Mouse (Mus musculus) olfactory bulb, adult 2 months (tissue): Measurements from ENCODE around the gene 3830406C13Rik. TPM values are rescaled to one million over a fixed set of nuclear protein-coding genes. Genes with fewer than 3 reads are reported as not detected.

ENCODE experiments used
- H3K27ac ChIP-seq: fragments of 200-500 bp; 2 replicates; pipeline ENCODE4 v1.5.1; 2012; ENCODE audit warnings: low read depth, low read length; ENCODE audit not compliant: insufficient read depth
- H3K4me1 ChIP-seq: fragments of 200-500 bp; 2 replicates; pipeline ENCODE4 v1.6.1; 2012; ENCODE audit warnings: low read length; ENCODE audit not compliant: control insufficient read depth, insufficient read depth
- H3K4me3 ChIP-seq: fragments of 200-500 bp; 2 replicates; pipeline ENCODE4 v1.5.1; 2012; ENCODE audit warnings: mild to moderate bottlenecking, low read depth, low read length, moderate library complexity; ENCODE audit not compliant: insufficient read depth
- CTCF ChIP-seq: fragments of 200-500 bp; IDR thresholded peaks from 2 replicates; pipeline ENCODE4 v1.5.1; 2012; ENCODE audit warnings: low read depth, mild to moderate bottlenecking, low read length, moderate library complexity; ENCODE audit not compliant: insufficient read depth
- POLR2A ChIP-seq: fragments of 200-500 bp; IDR thresholded peaks from 2 replicates; pipeline ENCODE4 v1.6.1; 2012; ENCODE audit warnings: mild to moderate bottlenecking, low read depth, low read length, moderate library complexity; ENCODE audit not compliant: insufficient read depth
- WGBS: fragments of 180-500 bp; shearing (Covaris S2); methylation state at CpG from one replicate; pipeline ENCODE4 v1.1.7; 2018; 5-methylcytosine and 5-hydroxymethylcytosine counted together
- polyA plus RNA-seq: library from polyadenylated mRNA; stranded (reverse); fragments of >200 nt; gene quantifications from 2 replicates; pipeline ENCODE4 v1.2.4, GENCODE M21; 2012; ENCODE audit warnings: low replicate concordance; ENCODE audit not compliant: missing spikeins, insufficient read depth, insufficient read length

3830406C13Rik gene
- polyA plus RNA-seq, 1 experiment: not detected

DNA sequence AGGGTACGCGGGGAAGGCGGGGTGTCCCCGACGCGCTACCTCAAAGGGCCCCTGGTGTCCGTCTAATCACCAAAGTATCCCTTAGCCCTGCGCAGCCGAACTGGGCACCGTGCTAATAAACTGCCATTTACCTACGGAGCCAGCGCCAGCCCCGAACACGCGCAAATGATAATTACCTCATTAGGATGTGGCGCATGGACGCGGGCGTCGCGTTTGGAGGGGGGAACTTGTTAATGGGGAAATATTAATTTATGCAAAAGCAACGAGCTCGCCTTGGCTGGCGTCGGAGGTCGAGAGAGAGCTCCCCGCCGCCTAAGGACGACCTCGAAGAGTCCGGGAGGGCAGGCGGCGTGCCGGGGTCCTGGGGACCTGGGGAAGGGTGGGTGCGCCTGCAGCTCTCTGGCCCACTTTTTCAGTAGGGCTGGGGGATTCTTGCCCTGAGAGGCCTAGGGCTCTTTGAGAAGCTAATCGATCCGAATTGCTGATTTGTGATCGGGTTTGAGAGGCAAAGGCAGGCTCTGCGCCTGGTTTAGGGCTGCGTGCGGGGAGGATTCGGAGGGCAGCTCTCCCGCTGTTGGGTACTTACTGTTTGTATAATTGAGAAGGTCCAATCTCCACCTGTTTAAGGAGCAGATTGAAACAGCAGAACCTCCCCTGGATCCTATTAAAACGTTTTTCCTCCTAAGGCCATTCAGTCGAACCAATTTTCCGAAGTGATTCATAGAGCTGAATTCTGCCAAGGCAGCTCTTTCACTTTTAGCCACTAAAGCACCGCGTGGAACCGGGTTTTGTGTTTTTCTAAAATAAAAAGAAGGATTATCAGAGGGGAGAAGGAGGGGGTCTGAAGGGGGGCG, 62.3 kb downstream of the 3830406C13Rik start:
- peaks cover 33% of the 10 kb centered on the region for H3K4me1 ChIP-seq
- no peak for TF ChIP-seq CTCF
- TF ChIP-seq POLR2A: no peak
- H3K4me3 ChIP-seq: peak overlapping the region; percentile 25
- WGBS: 6% methylated on average over 50 of the region's 50 CpGs
- no peak overlapping the region for H3K27ac ChIP-seq

DNA sequence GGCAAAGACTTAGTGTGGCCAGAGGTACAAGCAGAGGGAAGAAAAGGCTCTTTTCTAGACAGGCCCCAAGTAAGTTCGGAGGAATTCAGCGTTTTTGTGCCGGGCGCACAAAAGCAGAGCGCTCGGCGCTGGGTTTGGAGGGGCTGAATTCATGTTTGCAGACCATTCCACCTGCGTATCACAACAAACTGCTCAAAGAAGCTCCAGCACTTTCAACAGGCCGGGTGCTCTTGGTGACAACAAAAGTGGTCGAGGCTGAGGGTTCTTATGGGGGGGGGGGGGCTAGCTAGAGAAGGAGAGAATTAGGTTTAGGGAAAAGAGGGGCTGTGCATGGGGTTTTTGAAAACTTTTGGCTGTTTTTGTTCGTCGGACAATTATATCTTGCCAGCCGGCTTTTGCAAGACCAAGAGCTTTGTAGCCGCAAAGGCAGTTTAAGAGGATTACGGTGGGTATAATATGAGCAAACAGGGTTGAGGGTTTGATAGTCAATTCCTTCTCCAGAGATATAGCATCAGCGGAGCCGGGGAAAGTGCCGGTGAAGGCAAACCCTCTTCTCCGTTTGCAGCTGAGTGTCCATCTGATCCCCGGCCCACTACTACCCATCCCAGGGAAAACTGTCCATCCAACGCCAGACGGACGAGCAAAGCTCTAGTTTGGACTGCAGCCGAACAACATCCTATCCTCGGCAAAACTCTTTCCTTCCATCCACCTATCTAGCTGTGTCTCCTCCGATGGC, 63.1 kb downstream of the 3830406C13Rik start:
- WGBS: 12% methylated on average over 26 of the region's 26 CpGs
- TF ChIP-seq CTCF (no peak), POLR2A (no peak)
- Histone ChIP-seq H3K4me1 (peaks cover 29% of the 10 kb centered on the region), H3K4me3 (peak overlapping the region; percentile 21; the same call in 1 of the 2 replicates), H3K27ac (no peak overlapping the region)

DNA sequence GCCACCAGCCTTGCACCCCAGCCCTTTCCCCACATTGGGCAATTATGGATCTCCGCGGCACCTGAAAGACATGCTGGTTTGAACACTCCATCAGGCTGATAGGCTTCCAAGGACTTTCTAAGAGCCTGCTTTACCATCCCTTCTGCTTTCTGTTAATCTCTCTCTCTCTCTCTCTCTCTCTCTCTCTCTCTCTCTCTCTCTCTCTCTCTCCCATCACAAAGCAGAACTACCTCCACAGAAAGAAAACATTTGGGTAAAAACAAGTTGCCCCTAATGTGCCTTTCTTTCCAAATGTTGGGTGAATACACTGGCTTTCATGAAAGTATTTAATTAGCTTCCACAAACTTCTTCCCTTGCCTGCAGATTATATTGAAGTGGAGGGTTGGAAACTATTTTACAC, 64.1 kb downstream of the 3830406C13Rik start, which contains the start of gene Fezf2:
Fezf2 (minus strand) TSS at position 101 of the 400 bp plus-strand sequence.
- no peak within 1 kb of the TSS for H3K27ac ChIP-seq
- TF ChIP-seq POLR2A: no peak
- H3K4me3 ChIP-seq: no peak within 1 kb of the TSS
- H3K4me1 ChIP-seq: peaks cover 29% of the 10 kb centered on the region
- WGBS: 62% methylated on average over 2 of the region's 2 CpGs

DNA sequence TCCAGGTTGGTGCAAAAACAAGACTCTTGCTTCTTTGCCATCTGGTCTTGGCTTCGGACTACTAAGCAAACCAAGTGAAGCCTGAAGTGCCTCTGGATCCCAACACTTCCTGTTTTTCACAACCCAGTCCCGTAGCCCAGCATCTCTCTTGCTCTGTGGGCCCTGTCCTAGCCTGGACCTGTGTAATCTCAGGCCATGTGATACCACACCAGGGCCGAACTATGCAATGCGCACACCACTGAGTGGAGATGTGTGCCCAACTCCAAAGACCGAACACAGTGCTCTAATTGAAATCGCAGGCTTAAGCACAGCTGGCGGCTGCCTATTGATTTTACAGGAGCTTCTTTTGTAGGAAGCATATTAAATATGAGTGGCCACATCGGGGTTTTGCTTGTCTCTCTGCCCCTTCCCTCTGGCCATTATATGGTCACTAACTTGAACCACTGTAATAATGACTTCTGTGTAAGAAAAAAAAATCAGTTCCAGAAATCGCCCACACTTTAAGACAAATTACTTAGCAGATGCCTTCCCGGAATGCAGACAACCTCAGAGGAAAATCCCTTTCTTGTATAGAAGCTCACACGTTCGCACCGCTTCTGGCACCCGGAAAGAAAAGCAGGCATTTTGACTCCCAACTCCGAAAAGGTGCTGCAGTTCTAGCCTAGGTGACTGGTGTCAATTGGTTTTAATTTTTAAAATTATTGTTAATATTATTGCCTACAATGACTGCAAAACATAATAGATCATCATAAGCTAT, 65.5 kb downstream of the 3830406C13Rik start:
- peaks cover 25% of the 10 kb centered on the region for H3K4me1 ChIP-seq
- 79% methylated on average over 15 of the region's 15 CpGs for WGBS
- H3K27ac ChIP-seq: no peak overlapping the region
- no peak overlapping the region for H3K4me3 ChIP-seq
- TF ChIP-seq CTCF (no peak), POLR2A (no peak)

DNA sequence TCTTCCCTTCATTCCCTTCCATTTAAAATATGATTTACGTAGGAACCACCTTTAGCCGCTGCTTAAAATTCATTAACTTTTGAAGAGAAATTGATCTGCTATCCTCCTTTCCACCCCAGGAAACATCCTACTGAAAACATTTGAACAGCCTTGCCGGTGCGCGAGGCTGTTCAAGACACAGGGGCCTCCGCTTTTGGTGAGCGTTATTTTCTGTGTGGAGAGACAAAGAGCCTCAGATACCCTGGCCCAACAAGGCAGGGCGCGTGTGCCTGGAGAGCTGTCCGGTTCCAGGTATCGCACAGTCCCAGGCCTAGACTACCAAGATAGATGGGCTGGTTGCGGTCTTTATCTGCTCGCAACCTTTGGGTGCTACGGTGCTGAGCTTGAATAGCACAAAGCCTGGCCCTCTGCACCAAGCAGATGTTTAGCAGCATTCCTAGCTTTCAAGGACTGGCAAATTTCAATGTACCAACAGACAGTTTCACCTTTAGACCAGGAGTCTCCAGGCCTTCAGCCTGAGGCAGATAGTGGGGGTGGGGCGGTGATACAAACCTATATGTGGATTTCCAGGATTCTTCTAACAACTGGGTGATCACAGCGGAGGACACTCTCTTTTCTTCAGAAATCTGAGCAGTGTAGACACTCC, 66.4 kb downstream of the 3830406C13Rik start:
- H3K27ac ChIP-seq: no peak overlapping the region
- 74% methylated on average over 16 of the region's 16 CpGs for WGBS
- H3K4me3 ChIP-seq: no peak overlapping the region
- TF ChIP-seq POLR2A: no peak
- TF ChIP-seq CTCF: no peak
- peaks cover 16% of the 10 kb centered on the region for H3K4me1 ChIP-seq

Other genes with a start within 250 kb of the 3830406C13Rik start
- gene Gm49355, start 197 bp upstream of the 3830406C13Rik start, polyA plus RNA-seq: not detected in 2 replicates
- gene Fezf2, start 64.0 kb downstream of the 3830406C13Rik start, polyA plus RNA-seq: not detected in 2 replicates